ENCODE assay signal across 8 mouse cellular contexts in genomic region chr9:90113151-90113550, GRCm38 (mm10). TPM values are rescaled to one million over a fixed set of nuclear protein-coding genes. Genes with fewer than 3 reads are reported as not detected.
A peak's percentile ranks its signal among the peaks of the same experiment; 100 is the strongest.
DNase-seq lines count a peak whose midpoint lies in the region; ATAC-seq and TF ChIP-seq lines count a peak whose summit lies in the region.

No protein-coding gene starts in this region.

- no peak for DNase-seq in gastrocnemius, adult 2 months
- DNase-seq in gastrocnemius, postnatal 25 days = no peak
- DNase-seq in forebrain, embryonic 14.5 days (ENCODE audit: low spot score) = peak; percentile 29
- no peak for DNase-seq in liver, embryonic 13.5 days
- no peak for DNase-seq in ovary, postnatal 14 days (ENCODE audit: low spot score)

- H3ac ChIP-seq in C2C12 (ENCODE audit: control insufficient read depth, insufficient read length, low read depth) = peak overlapping the region; percentile 87

- H3K79me2 ChIP-seq in C2C12 (ENCODE audit: control insufficient read depth, insufficient read depth) = peaks cover 62% of the 10 kb centered on the region

- H3K9me3 ChIP-seq in forebrain, embryonic 14.5 days (replicated peaks; ENCODE audit: control insufficient read depth, low read length) = no peaks in the 10 kb centered on the region
- no peaks in the 10 kb centered on the region for H3K9me3 ChIP-seq in liver, embryonic 13.5 days (replicated peaks)
- H3K9me3 ChIP-seq in stomach, embryonic 15.5 days = no peaks in the 10 kb centered on the region

- H3K79me3 ChIP-seq in C2C12 (ENCODE audit: low read depth) = peaks cover 59% of the 10 kb centered on the region

- no peak for TF ChIP-seq CTCF in gastrocnemius, adult 2 months (IDR thresholded peaks at IDR 0.05)
- TF ChIP-seq CTCF in C2C12 (IDR thresholded peaks at IDR 0.05; ENCODE audit: control insufficient read depth, insufficient read depth, insufficient read length) = no peak

- ATAC-seq in forebrain, embryonic 14.5 days = no peak
- no peak for ATAC-seq in liver, embryonic 13.5 days (ENCODE audit: low read depth)
- ATAC-seq in stomach, embryonic 15.5 days (ENCODE audit: insufficient read depth, low FRiP score, low read depth) = no peak
- ATAC-seq in monocyte, adult 5-6 weeks (replicated peaks; ENCODE audit: insufficient number of reproducible peaks, low FRiP score, low TSS enrichment, poor library complexity, severe bottlenecking) = no peak

- WGBS in forebrain, embryonic 14.5 days = 2% methylated on average over 13 of the region's 13 CpGs
- 1% methylated on average over 13 of the region's 13 CpGs for WGBS in liver, embryonic 13.5 days (ENCODE audit: insufficient replicate concordance)
- WGBS in stomach, embryonic 15.5 days = 1% methylated on average over 13 of the region's 13 CpGs

- peak overlapping the region; percentile 98 for H3K27ac ChIP-seq in gastrocnemius, adult 2 months
- H3K27ac ChIP-seq in forebrain, embryonic 14.5 days (ENCODE audit: low read depth, low read length) = peak overlapping the region; percentile 99; the same call in 1 of the 2 replicates
- peak overlapping the region; percentile 99 for H3K27ac ChIP-seq in liver, embryonic 13.5 days
- H3K27ac ChIP-seq in stomach, embryonic 15.5 days = peak overlapping the region; percentile 99

- peaks cover 21% of the 10 kb centered on the region for H3K36me3 ChIP-seq in C2C12 (ENCODE audit: control insufficient read depth, insufficient read depth)
- peaks cover 15% of the 10 kb centered on the region for H3K36me3 ChIP-seq in forebrain, embryonic 14.5 days (ENCODE audit: control insufficient read depth, insufficient read depth, low read length)
- peaks cover 15% of the 10 kb centered on the region for H3K36me3 ChIP-seq in liver, embryonic 13.5 days
- no peaks in the 10 kb centered on the region for H3K36me3 ChIP-seq in stomach, embryonic 15.5 days

- H3K9ac ChIP-seq in forebrain, embryonic 14.5 days (ENCODE audit: low read length) = peak overlapping the region; percentile 97
- H3K9ac ChIP-seq in liver, embryonic 13.5 days = peak overlapping the region; percentile 97
- H3K9ac ChIP-seq in stomach, embryonic 15.5 days = peak overlapping the region; percentile 76

- H3K27me3 ChIP-seq in C2C12 (ENCODE audit: control insufficient read depth, insufficient read depth, insufficient read length) = no peaks in the 10 kb centered on the region
- H3K27me3 ChIP-seq in forebrain, embryonic 14.5 days (replicated peaks; ENCODE audit: control insufficient read depth, insufficient read depth, low read length) = no peaks in the 10 kb centered on the region
- H3K27me3 ChIP-seq in liver, embryonic 13.5 days = no peaks in the 10 kb centered on the region
- H3K27me3 ChIP-seq in stomach, embryonic 15.5 days (replicated peaks) = no peaks in the 10 kb centered on the region

- H3K4me1 ChIP-seq in forebrain, embryonic 14.5 days (ENCODE audit: control insufficient read depth, insufficient read depth, low read length) = peaks cover 20% of the 10 kb centered on the region
- peaks cover 54% of the 10 kb centered on the region for H3K4me1 ChIP-seq in liver, embryonic 13.5 days (replicated peaks)
- H3K4me1 ChIP-seq in stomach, embryonic 15.5 days = peaks cover 4% of the 10 kb centered on the region; the same call in 1 of the 2 replicates

- intact Hi-C loops in gastrocnemius, adult 2 months (cut with DNase I) = no loop called here

- peak overlapping the region; percentile 93 for H3K4me3 ChIP-seq in gastrocnemius, adult 2 months
- peak overlapping the region; percentile 94 for H3K4me3 ChIP-seq in C2C12 (ENCODE audit: insufficient read depth, poor library complexity, severe bottlenecking)
- H3K4me3 ChIP-seq in forebrain, embryonic 14.5 days (ENCODE audit: low read depth, low read length) = peak overlapping the region; percentile 96
- peak overlapping the region; percentile 98 for H3K4me3 ChIP-seq in liver, embryonic 13.5 days (replicated peaks)
- H3K4me3 ChIP-seq in stomach, embryonic 15.5 days (replicated peaks) = peak overlapping the region; percentile 70

- peak overlapping the region; percentile 94 for H3K4me2 ChIP-seq in forebrain, embryonic 14.5 days (ENCODE audit: low read length)
- H3K4me2 ChIP-seq in liver, embryonic 13.5 days = peak overlapping the region; percentile 88
- H3K4me2 ChIP-seq in stomach, embryonic 15.5 days = peak overlapping the region; percentile 76

TF ChIP-seq in C2C12, 6 proteins besides CTCF, POLR2A, EP300 and RAD21:
- peak; percentile 77 for TF ChIP-seq CEBPB (IDR thresholded peaks at IDR 0.05; ENCODE audit: low read depth)
- TF ChIP-seq MAX (IDR thresholded peaks at IDR 0.05) = no peak

RNA-seq across cellular contexts. Expression of gene Morf4l1, which starts 1.4 kb away (rescaled TPM):
- total RNA-seq in gastrocnemius, adult 2 months (2021) = 100 to 1,000 TPM; 189 to 208 TPM
- 100 to 1,000 TPM; 154 to 171 TPM for total RNA-seq in gastrocnemius, postnatal 25 days (2021)
- polyA plus RNA-seq in C2C12 (2012; fragmentation: generic; extraction: Trizol) = 151 TPM
- polyA plus RNA-seq in forebrain, embryonic 14.5 days (2014; fragmentation: Nextera tagmentation; extraction: Ambion mirVana) = 546 and 597 TPM in 2 replicates
- polyA plus RNA-seq in liver, embryonic 13.5 days (2015; fragmentation: Nextera tagmentation; extraction: Ambion mirVana) = 141 and 164 TPM in 2 replicates
- polyA plus RNA-seq in stomach, embryonic 15.5 days (2015; fragmentation: Nextera tagmentation; extraction: Ambion mirVana) = 362 and 379 TPM in 2 replicates
- total RNA-seq in monocyte, adult 5-6 weeks (2017) = 337 to 441 TPM (median 353 TPM) in 3 replicates

RNA-seq across cellular contexts. Expression of gene Adamts7, which starts 49.7 kb away (rescaled TPM):
- under 1 TPM; 0.41 to 0.59 TPM for total RNA-seq in gastrocnemius, adult 2 months (2021)
- 1 to 10 TPM in 1 of 2 experiments, under 1 TPM in 1; 0.67 to 1.5 TPM for total RNA-seq in gastrocnemius, postnatal 25 days (2021)
- polyA plus RNA-seq in C2C12 (2012; fragmentation: generic; extraction: Trizol) = 9.8 TPM
- 9.4 and 9.7 TPM in 2 replicates for polyA plus RNA-seq in forebrain, embryonic 14.5 days (2014; fragmentation: Nextera tagmentation; extraction: Ambion mirVana)
- polyA plus RNA-seq in liver, embryonic 13.5 days (2015; fragmentation: Nextera tagmentation; extraction: Ambion mirVana) = 0.71 and 1.4 TPM in 2 replicates
- polyA plus RNA-seq in stomach, embryonic 15.5 days (2015; fragmentation: Nextera tagmentation; extraction: Ambion mirVana) = 13.1 and 15.5 TPM in 2 replicates
- total RNA-seq in monocyte, adult 5-6 weeks (2017) = not detected in 3 replicates

RNA-seq across cellular contexts. Expression of gene Ctsh, which starts 59.2 kb away (rescaled TPM):
- 10 to 100 TPM in 1 of 2 experiments, 1 to 10 TPM in 1; 9.9 to 13.5 TPM for total RNA-seq in gastrocnemius, adult 2 months (2021)
- 10 to 100 TPM; 13.9 to 24.8 TPM for total RNA-seq in gastrocnemius, postnatal 25 days (2021)
- 4.0 TPM for polyA plus RNA-seq in C2C12 (2012; fragmentation: generic; extraction: Trizol)
- 14.4 and 20.7 TPM in 2 replicates for polyA plus RNA-seq in forebrain, embryonic 14.5 days (2014; fragmentation: Nextera tagmentation; extraction: Ambion mirVana)
- polyA plus RNA-seq in liver, embryonic 13.5 days (2015; fragmentation: Nextera tagmentation; extraction: Ambion mirVana) = 53.1 and 57.5 TPM in 2 replicates
- 63.1 and 72.0 TPM in 2 replicates for polyA plus RNA-seq in stomach, embryonic 15.5 days (2015; fragmentation: Nextera tagmentation; extraction: Ambion mirVana)
- total RNA-seq in monocyte, adult 5-6 weeks (2017) = 117 to 205 TPM (median 169 TPM) in 3 replicates
